Mouse (Mus musculus) limb, embryonic 11.5 days (tissue): Measurements from ENCODE around the gene Evi5. TPM values are rescaled to one million over a fixed set of nuclear protein-coding genes. Genes with fewer than 3 reads are reported as not detected.

ENCODE experiments used
- ATAC-seq: fragments of 200-750 bp; cut with Nextera tagmentation; 2 replicates; pipeline ENCODE4 v1.8.0; 2017; ENCODE audit warnings: low read depth; ENCODE audit not compliant: insufficient number of reproducible peaks, low FRiP score, low TSS enrichment
- DNase-seq: peaks from one replicate; pipeline ENCODE4 v3.0.0-alpha.2; 2015; ENCODE audit warnings: low spot score
- H3K27ac ChIP-seq: fragments of 300-500 bp; sonication (generic); replicated peaks from 2 replicates; pipeline ENCODE4 v1.5.1; 2014; ENCODE audit warnings: low read depth, mild to moderate bottlenecking, low read length
- H3K27me3 ChIP-seq: fragments of 300-500 bp; sonication (generic); 2 replicates; pipeline ENCODE4 v1.6.1; 2014; ENCODE audit warnings: mild to moderate bottlenecking, low read length, mixed read lengths; ENCODE audit not compliant: control insufficient read depth, insufficient read depth
- H3K36me3 ChIP-seq: fragments of 300-500 bp; sonication (generic); 2 replicates; pipeline ENCODE4 v1.6.1; 2014; ENCODE audit warnings: mild to moderate bottlenecking, low read length, moderate library complexity, mixed read lengths; ENCODE audit not compliant: control insufficient read depth, insufficient read depth
- H3K4me1 ChIP-seq: fragments of 300-500 bp; sonication (generic); 2 replicates; pipeline ENCODE4 v1.6.1; 2014; ENCODE audit warnings: low read length, mixed read lengths; ENCODE audit not compliant: control insufficient read depth, insufficient read depth
- H3K4me2 ChIP-seq: fragments of 300-500 bp; sonication (generic); 2 replicates; pipeline ENCODE4 v1.6.1; 2014; ENCODE audit warnings: low read depth, mild to moderate bottlenecking, moderate library complexity; ENCODE audit not compliant: severe bottlenecking
- H3K4me3 ChIP-seq: fragments of 300-500 bp; sonication (generic); 2 replicates; pipeline ENCODE4 v1.5.1; 2014; ENCODE audit warnings: low read depth, low read length
- H3K9ac ChIP-seq: fragments of 300-500 bp; sonication (generic); 2 replicates; pipeline ENCODE4 v1.6.1; 2014; ENCODE audit warnings: mild to moderate bottlenecking, low read length
- H3K9me3 ChIP-seq: fragments of 300-500 bp; sonication (generic); 2 replicates; pipeline ENCODE4 v1.6.1; 2016; ENCODE audit warnings: low read length; ENCODE audit not compliant: control insufficient read depth
- WGBS: fragments of 180-500 bp; shearing (Covaris S2); extraction: QIAGEN DNeasy Blood & Tissue Kit; methylation state at CpG from one replicate; pipeline ENCODE4 v1.1.7; 2014; 5-methylcytosine and 5-hydroxymethylcytosine counted together
- polyA plus RNA-seq: library from polyadenylated mRNA; unstranded; fragments of >200 nt; fragmentation: Nextera tagmentation; extraction: Ambion mirVana; gene quantifications from 2 replicates; pipeline ENCODE4 v1.2.1, GENCODE M21; 2014

Gene Evi5
- polyA plus RNA-seq, 1 experiment from 2014 or later = 66.9 TPM

DNA sequence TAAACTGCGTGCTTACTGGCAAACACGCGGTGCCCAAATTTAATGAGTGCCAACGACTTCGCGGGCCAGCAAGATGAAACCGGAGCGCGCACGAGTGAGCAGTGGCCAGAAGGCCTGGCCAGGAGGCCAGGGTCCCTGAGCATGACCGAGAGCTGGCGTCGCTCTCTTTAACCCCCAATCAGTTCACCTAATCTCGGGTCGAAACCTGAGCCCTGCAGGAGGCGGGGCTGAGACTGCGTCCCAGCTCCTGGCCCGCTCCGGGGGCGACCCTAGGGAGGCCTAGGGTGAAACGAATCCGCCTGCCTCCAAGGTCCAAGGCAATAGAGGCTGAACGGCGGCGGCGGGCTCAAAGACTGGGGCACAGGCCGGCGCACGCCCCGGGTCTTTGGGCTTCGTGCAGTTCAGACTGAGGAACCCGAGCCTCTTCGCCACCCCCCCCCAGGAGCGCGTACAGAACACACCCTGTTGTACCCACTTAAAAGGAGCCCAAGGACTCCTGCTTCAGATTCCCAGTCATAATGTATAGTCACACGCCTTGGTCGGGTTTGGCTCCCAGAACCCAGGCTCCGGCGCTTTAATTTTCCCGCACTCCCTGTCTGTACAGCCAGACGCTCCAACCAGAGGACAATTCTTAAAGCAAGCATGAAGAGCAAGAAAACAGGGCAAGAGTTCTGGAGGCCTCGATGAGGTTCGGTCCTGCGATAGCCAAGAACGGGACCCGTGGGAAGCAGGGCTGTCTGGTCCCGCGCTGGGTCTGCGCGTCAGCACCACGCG lies 150.1 kb downstream of the Evi5 start:
- under 1% methylated on average over 52 of the region's 52 CpGs for WGBS
- Histone ChIP-seq H3K4me2 (peak overlapping the region; percentile 43), H3K4me3 (peak overlapping the region; percentile 24), H3K4me1 (peaks cover 32% of the 10 kb centered on the region), H3K36me3 (no peaks in the 10 kb centered on the region), H3K27ac (no peak overlapping the region), H3K9me3 (no peaks in the 10 kb centered on the region), H3K9ac (no peak overlapping the region), H3K27me3 (peaks cover 87% of the 10 kb centered on the region)
- ATAC-seq (0 out of 2 replicates have a peak, but pooled peaks have one; percentile 41), DNase-seq (peak; percentile 71)

DNA sequence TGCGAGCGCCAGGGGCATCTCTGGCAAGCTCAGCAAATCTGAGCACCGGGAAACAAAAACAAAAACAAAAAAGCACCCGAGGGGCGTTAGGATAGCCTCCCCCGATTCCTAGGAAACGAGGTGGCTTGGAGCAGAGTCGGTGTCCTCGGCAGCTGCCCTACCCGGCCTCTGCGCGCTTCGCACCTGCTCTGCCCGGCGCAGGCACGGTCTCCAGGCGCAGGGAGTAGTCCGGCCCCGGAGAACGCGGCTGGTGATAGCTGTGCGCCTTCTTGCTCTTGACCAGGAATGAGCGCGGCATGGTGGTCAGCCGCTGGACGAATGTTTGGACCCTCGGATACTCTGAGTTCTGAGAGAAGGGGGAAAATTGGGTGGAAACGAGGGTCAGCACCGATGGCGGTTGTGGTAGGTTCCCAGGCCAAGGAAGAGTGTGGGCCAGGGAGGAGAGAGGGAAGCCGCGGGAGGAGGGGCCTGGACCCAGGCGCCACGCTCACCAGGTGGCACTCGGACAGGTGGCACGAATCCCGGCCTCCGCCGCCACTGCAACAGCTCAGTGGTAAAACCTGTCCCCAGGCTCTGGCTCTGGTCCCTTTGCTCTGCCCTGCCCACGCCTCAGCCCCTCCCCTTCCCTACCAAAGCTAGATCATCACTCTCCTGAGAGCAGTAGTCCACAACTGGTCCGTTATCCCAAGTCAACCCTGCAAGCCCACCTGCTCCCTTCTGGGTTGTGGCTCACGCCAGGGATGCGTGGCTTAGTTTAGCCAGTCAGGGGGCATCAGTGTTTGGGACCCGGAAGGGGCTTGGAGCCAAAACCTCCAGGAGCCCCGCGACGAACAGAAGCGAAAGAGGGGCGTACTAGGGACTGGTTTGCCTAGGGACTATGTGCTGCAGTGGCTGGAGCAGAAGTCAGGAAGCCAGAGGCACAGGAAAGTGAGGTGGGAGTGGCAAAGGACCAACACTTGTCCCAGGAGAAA lies 151.1 kb downstream of the Evi5 start:
- ATAC-seq (no peak), DNase-seq (peak; percentile 48)
- Histone ChIP-seq H3K9me3 (no peaks in the 10 kb centered on the region), H3K36me3 (no peaks in the 10 kb centered on the region), H3K4me1 (peaks cover 32% of the 10 kb centered on the region), H3K4me2 (peak overlapping the region; percentile 43; the same call in 1 of the 2 replicates), H3K9ac (no peak overlapping the region), H3K27ac (no peak overlapping the region), H3K27me3 (peaks cover 94% of the 10 kb centered on the region), H3K4me3 (peak overlapping the region; percentile 8)
- WGBS = 1% methylated on average over 49 of the region's 49 CpGs

DNA sequence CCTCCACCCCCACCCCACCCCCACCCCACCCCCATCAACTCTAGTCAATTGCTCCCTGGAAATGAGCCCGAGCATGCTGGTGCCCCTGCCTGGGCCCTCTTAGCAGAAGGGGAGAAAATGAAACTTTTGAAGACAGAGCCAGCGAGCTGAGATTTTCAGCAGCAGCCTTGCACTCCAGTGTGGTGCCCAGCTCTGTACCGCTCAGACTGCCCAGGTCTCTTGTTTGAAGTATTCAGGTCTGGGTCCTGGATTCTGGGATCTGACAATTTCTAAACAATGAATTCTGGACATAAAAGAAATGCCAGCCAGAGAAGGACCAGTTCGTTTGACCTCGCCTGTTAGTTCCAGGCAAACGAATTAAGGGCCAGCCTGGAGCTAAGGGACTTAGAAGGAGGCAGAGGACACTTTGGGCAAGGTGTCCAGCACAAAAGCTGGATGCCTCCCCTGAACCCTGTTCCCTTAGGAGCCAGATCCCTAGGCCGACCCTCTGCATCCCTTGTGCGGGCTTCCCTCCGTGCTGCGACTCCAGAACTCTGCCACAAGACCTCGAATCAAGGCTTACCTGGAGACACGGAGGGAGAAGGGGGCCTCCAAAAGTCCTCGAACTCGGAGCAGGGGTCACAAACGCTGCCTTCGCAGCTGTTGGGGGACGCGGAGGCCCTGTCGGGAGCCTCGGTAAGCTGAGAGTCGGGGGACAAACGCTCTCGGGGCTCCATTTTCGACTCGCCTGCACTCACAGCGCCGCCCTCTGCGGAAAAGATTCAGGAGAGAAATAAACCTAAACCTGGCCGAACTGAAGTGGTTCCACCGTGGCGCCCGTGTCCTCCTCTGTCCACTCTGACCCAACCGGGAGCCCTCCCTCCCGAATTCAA lies 152.0 kb downstream of the Evi5 start:
- Histone ChIP-seq H3K27ac (no peak overlapping the region), H3K4me3 (peak overlapping the region; percentile 8; the same call in 1 of the 2 replicates), H3K9ac (no peak overlapping the region), H3K4me1 (peaks cover 32% of the 10 kb centered on the region), H3K36me3 (no peaks in the 10 kb centered on the region), H3K9me3 (no peaks in the 10 kb centered on the region), H3K4me2 (no peak overlapping the region; the same call in 1 of the 2 replicates), H3K27me3 (peaks cover 90% of the 10 kb centered on the region)
- DNase-seq (peak; percentile 69), ATAC-seq (no peak)
- 1% methylated on average over 34 of the region's 34 CpGs for WGBS

DNA sequence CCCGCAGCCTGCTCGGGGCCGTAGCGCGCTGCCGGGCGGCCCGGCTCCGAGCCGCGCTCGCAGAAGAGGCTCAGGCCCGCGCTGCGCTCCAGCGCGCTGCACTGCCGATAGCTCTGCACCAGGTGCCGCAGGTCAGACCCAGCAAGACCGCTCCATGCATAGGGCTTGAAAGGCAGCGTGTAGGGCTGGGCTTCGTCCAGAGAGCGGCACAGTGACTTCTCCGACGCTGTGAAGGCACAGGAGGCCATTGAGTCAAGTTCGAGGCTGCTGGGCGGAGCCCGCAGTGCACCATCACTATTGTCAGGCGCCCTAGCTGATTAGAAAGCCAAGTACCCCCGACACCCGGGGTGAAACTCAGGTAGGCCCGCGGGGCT lies 153.3 kb downstream of the Evi5 start:
- peak; percentile 67 for DNase-seq
- ATAC-seq = 0 out of 2 replicates have a peak, but pooled peaks have one; percentile 44
- no peak overlapping the region for H3K9ac ChIP-seq
- H3K27me3 ChIP-seq = peaks cover 92% of the 10 kb centered on the region
- peaks cover 30% of the 10 kb centered on the region for H3K4me1 ChIP-seq
- H3K27ac ChIP-seq = no peak overlapping the region
- H3K36me3 ChIP-seq = no peaks in the 10 kb centered on the region
- H3K4me2 ChIP-seq = peak overlapping the region; percentile 54
- WGBS = under 1% methylated on average over 33 of the region's 33 CpGs
- no peaks in the 10 kb centered on the region for H3K9me3 ChIP-seq
- H3K4me3 ChIP-seq = peak overlapping the region; percentile 24; the same call in 1 of the 2 replicates

DNA sequence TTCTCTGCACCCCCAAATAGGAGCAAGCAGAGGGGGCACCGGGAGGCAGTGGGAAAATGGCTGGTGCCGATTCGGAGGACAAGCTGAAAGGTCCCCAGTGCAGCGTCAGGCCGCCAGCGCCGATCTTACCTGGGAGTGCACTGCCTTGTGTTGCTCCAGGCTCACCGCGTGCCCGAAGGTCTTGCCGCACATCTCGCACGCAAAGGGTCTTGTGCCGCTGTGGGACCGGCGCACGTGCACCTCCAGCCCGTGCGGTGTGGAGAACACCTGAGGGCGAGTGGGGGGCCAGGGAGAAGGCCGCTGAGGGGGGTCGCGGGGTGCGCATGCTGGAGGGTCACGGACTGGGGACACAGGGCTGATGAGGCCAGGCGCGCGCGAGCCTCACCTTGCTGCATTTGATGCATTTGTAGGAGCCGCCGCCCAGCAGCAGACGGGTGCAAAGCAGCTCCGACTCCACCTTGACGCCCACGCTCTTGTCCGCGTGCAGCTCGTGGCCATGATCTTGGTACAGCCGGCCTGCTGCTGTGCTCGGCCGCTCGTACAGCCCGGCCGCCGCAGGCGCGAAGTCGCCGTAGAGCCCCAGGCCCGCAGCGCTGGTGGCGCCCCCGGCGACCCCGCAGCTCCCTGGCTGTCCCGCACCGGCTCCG lies 153.8 kb downstream of the Evi5 start:
- Histone ChIP-seq H3K9me3 (no peaks in the 10 kb centered on the region), H3K4me3 (peak overlapping the region; percentile 24; the same call in 1 of the 2 replicates), H3K4me1 (peaks cover 25% of the 10 kb centered on the region), H3K4me2 (peak overlapping the region; percentile 54), H3K36me3 (no peaks in the 10 kb centered on the region), H3K9ac (no peak overlapping the region), H3K27me3 (peaks cover 88% of the 10 kb centered on the region), H3K27ac (no peak overlapping the region)
- DNase-seq = peak; percentile 66
- ATAC-seq = 0 out of 2 replicates have a peak, but pooled peaks have one; percentile 10
- 2% methylated on average over 50 of the region's 58 CpGs for WGBS

DNA sequence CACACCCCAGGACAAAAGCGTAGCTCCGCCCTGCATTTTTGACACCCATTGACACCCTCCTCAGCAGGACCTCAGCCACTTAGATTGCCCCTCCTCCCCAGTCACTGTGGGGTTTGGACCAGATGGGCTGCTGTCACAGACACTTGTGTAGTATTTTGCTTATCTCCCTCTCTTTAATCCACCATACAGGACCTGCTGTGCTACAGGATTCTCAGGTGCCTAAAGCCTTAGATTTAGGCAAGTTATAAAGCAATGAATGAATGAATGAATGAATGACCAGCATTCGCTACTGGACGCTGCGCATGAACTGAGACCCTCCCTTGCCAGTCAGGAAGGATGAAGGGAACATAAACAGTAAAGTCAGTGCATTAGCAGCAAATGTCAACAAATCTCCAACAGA lies 154.4 kb downstream of the Evi5 start:
- Histone ChIP-seq H3K36me3 (no peaks in the 10 kb centered on the region), H3K27ac (no peak overlapping the region), H3K9ac (no peak overlapping the region), H3K9me3 (no peaks in the 10 kb centered on the region), H3K4me1 (peaks cover 20% of the 10 kb centered on the region), H3K4me2 (no peak overlapping the region), H3K4me3 (no peak overlapping the region), H3K27me3 (peaks cover 82% of the 10 kb centered on the region)
- WGBS = 5% methylated on average over 5 of the region's 5 CpGs
- no peak for ATAC-seq
- peak; percentile 35 for DNase-seq

DNA sequence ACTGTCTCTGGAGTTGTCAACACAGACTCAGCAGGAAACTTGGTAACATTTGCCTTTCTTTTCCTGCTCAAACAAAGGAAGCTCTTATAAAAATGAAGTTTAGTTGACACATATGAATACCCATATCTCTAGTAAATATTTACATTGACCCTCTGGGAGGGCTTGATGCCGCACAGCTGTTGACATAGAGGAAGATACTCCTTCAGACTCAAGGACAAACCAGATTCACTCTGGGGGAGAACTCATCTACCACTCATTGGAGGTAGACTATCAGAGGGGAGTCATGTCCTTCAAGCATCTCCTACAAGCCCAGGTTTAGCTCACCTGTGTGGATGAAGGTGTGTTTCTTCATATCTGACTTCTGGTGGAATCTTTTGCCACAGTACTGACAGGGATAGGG lies 155.1 kb downstream of the Evi5 start:
- Histone ChIP-seq H3K9me3 (no peaks in the 10 kb centered on the region), H3K36me3 (no peaks in the 10 kb centered on the region), H3K9ac (no peak overlapping the region), H3K27me3 (peaks cover 74% of the 10 kb centered on the region), H3K4me1 (peaks cover 13% of the 10 kb centered on the region), H3K27ac (no peak overlapping the region), H3K4me3 (no peak overlapping the region), H3K4me2 (no peak overlapping the region)
- WGBS = 26% methylated on average over 1 of the region's 1 CpGs
- DNase-seq (peak; percentile 25), ATAC-seq (no peak)
